Mouse (Mus musculus) right cerebral cortex, adult 18-20 months (tissue): ENCODE measurements at regions not wholly inside any gene's neighbourhood (a gene's known extent, or its start where the extent isn't known, plus 50 kb on each side); places are given as distances from the start of the nearest gene placed in this dataset.
A peak's percentile ranks its signal among the peaks of the same experiment; 100 is the strongest.

Experiments used
- DNase-seq: peaks from one replicate; pipeline ENCODE4 v3.0.0; 2022; ENCODE audit warnings: mixed read lengths

- no peak for DNase-seq
Observed at GRCm38 (mm10) chr3:29890764-29891163, 657.0 kb downstream of the Mecom start.

- DNase-seq, result no peak
Observed at GRCm38 (mm10) chr3:29890286-29890685, 657.5 kb downstream of the Mecom start.

- DNase-seq, result no peak
Observed at GRCm38 (mm10) chr3:29889638-29890037, 658.2 kb downstream of the Mecom start.

DNA sequence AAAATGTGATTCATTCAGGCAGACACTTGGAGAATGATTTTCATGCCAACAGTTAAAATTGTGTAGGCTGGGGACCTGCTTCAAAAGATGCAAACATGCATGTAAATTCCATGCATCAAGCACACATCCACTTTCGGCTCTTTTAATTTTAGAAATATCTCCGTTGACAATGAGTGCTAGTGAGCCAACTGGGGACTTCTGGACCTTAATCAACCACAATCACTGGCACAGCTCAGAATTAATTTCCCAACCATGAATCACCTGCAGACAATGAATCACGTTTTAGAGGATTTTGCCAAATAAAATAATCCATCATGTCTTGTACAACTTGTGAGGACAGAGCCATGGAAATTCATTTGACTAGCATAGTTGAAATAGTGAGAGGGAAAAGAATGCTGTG lies 667.8 kb downstream of the Mecom start:
- DNase-seq, result no peak

DNA sequence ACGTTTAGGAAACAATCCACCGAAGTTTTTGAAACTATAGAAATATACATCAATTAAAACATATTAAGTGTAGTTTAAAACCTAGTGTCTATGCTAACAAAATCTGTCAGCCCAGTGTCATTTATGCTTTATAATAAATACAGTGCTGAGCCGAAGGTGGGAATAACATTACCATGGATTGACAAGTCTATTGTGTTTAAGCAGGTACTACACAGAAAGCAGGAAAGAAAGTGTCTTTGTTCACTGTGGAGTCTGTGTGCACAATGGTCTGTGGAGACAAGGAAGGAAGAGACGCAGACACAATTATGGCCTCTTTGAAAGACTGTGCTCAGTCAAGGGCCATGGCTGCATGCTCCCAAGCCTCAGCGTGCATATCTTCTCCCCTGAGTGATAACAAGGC lies 672.0 kb downstream of the Mecom start:
- DNase-seq, result no peak

GRCm38 (mm10) chr3:29862437-29862836 lies 685.4 kb downstream of the Mecom start:
- no peak for DNase-seq

DNA sequence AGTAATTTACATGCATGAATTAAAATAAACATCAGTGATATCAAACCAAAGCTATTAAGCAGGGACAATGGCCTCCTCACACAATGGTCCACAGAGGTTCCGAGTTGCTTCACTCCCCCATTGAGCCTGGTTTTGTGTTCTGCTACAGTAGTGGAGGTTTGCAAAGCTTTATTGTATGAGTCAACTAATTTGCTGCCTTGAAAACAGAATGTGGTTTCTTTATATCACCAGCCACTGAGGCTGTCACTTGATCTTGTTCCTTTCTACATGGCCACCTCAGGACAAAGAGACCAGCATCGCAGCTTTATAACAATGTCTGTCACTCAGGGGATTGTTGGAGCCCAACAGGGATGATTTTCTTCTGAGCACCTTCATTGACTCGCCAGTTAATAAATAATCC lies 695.3 kb downstream of the Mecom start:
- DNase-seq, result no peak

- DNase-seq, result no peak
Observed at GRCm38 (mm10) chr3:29835432-29835831, 712.4 kb downstream of the Mecom start.

- no peak for DNase-seq
Observed at GRCm38 (mm10) chr3:29834884-29835283, 712.9 kb downstream of the Mecom start.

- DNase-seq, result no peak
Observed at GRCm38 (mm10) chr3:29831346-29831745, 716.5 kb downstream of the Mecom start.

DNA sequence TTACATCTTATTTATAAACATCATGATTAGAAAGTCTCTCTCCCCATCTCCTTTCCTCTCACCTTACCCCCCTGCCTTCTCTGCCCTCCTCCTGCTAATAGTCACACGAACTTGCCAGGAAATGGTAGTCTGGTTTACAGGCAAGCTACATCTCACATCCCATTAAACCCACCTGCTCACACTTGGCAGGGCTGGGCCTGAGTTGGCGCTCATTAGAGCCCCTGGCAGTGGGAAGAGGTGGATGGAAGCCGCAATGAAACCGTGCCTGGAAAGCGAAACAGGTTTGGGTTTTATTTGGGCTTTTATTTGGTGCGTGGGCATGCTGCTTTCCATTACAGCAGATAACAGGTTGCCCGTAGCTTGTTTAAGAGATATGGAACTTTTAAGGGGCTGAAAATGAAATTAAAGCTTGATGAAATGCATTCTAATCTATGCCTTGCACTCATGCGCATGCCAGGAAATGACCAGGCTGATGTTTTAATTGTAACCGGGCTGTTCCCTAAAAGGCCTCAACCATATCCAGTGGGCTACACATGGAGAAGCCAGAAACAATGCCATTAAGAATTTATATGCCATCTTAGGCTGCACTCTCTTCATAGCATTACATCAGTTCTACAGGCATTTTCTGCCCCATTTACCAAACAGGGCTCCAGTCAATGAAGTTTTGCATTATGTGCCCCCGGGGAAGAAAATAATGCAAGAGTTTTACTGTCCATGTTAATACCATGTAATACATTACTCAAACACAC lies 725.0 kb downstream of the Mecom start:
- DNase-seq, result no peak

DNA sequence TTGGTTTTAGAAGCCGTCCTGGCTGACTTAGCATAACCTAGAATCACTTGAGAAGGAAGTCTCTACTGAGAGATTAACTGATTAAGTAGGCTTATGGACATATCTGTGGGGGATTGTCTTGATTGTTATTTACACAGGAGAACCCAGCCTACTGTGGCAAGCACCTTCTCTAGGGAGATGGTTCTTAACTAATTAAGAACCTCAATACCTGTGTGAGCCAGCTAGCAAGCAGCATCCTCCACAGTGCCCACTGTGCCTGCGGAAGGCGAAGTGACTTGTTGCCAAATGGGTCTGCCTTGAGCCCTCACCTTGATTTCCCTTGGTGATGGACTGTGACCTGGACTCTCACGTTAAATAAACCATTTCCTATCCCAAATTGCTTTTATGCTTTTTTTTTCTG lies 730.8 kb downstream of the Mecom start:
- DNase-seq, result no peak

DNA sequence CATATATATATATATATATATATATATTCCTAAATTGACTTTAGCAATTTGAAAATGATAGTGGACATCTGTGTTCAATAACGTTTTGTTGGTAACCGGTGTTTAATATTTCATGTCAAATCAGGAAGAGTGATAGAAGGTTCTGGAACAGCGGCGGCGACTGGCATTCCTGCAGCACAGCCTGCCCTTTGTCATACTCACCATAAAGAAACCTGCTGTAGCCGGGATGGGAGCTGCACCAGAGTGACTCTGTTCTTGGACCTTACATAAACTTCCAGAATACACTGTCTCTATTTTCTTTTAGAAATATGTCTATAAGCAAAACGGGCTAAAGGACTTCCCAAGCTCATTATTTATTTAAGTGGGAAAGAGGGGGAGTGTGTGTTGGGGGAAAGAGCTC lies 731.5 kb downstream of the Egfem1 start:
- no peak for DNase-seq

- DNase-seq, result peak; percentile 8
Observed at GRCm38 (mm10) chr3:29812480-29813240, 730.8 kb downstream of the Egfem1 start.

DNA sequence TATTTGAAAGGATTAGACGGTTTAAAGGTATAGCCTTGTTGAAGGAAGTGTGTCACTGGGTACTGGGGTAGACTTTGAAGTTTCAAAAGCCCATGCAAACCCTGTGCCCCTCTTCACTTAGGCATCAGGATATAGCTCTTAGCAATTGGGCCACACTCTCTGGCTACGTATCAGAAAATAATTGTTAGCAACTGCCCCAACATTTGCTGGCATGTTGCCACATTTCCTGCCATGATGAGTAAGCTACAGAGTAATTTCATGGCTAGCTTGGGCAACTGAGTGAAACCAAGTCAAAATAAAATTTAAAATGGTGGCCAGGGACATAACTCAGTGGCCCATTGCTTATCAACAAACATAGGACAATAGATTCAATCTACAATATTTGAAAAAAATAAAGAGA lies 724.2 kb downstream of the Egfem1 start:
- no peak for DNase-seq

- no peak for DNase-seq
Observed at GRCm38 (mm10) chr3:29803456-29803855, 721.6 kb downstream of the Egfem1 start.

DNA sequence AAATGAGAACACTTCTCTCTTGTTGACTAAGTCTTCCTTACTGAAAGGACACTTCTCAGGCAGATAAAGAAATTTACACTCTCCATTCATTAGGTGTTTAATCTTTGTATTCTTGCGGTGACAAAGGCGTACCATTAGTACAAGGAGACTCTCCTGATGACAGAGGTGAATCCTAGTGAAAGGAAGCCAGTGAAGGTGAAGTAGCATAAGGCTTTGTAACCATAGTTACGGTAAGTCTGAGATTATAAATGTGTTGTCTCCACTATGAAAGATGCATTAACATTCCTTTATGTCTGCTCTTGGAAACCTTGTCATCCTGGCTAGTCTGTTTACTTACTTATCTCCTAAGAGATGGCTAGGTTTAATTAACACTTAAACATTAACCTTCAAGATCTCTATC lies 719.3 kb downstream of the Egfem1 start:
- DNase-seq, result no peak

DNA sequence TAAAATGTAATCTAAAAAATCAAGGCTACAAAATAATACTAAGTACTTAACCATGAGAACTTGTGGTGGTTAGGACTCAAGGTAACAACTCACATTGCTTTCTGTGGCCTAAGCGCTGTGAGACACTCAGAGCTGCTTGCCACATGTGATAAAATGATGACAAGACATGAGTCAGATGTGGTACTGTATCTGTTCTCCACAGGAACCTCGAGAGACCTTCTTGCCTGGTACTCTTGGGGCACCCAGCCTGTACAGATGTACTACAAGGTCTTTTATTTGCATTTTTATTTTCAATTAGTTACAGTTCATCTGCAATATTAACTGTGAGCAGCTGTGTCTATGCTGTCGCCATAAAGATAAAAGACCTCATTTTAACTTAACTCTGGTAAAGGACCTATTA lies 692.5 kb downstream of the Egfem1 start:
- no peak for DNase-seq

- no peak for DNase-seq
Observed at GRCm38 (mm10) chr3:29771194-29771593, 689.4 kb downstream of the Egfem1 start.

DNA sequence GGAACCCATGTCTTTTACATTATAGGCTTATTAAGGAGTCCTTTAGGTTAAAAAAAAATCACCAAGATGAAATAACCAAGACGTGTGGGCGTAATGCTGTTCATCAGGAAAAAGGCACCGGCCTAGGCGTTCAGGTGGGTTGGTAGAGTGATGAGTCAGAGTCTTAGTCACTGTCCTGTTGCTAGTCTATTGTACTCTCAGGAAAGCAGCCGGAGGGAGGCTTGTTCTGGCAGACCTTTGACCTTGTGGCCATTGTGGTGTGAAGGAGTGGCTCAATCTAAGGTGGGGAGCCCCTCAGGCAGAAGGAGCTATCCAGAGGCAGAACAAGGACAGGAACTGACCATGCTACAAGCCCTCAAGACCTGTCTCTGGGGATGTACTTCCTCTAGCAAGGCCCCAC lies 686.8 kb downstream of the Egfem1 start:
- peak; percentile 2 for DNase-seq

GRCm38 (mm10) chr3:29764021-29764420 lies 682.2 kb downstream of the Egfem1 start:
- DNase-seq, result no peak

- no peak for DNase-seq
Observed at GRCm38 (mm10) chr3:29757821-29758494, 676.1 kb downstream of the Egfem1 start.
